Mouse (Mus musculus) thymus, adult 18-20 months (tissue): Measurements from ENCODE around the gene Inpp4b.

Experiments
- DNase-seq, 2 experiments: peaks; one replicate each; pipeline ENCODE4 v3.0.0; 2022; ENCODE audit warnings: mixed read lengths in 2 of 2

The Inpp4b gene

GRCm38 (mm10) chr8:81478674-81479073, 136.3 kb downstream of the Inpp4b start:
- DNase-seq: no peak

GRCm38 (mm10) chr8:81483834-81484233, 141.5 kb downstream of the Inpp4b start:
- no peak for DNase-seq

GRCm38 (mm10) chr8:81485626-81486025, 143.3 kb downstream of the Inpp4b start:
- DNase-seq: no peak

DNA sequence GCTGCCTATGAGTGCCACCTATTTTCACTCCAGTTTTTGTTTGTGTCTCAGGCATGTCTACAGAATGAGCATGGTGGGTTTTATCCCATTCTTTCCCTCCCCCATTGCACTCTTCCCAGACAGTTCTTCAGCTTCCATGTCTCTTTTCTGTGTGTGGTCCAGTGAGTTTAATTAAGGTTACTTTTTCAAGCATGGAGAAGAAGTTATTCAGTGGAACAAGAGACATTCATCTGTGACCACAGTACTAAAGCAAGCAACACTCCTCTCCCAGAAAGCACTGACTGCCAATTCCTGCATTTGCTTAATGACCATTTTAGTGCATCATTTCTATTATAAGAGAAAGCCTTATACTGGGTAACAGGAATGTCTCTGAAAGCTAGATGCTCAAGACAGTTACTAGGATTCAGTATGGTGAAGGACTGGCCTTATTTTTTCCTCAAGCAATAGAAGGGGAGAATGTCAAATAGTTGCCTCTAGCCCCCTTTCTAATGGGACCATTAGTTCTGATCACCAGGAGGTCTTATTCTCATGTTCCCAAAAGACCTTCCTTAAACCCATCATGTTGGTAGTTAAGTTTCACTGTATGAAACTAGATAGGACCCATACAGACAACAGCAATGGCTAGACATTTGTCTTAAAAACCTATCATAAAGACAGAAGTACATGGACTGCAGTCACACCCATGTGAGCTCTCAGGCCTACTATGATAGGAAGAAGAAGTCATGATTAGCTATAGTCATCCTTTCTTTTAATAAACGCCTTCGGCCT, 147.7 kb downstream of the Inpp4b start:
- DNase-seq: no peak

- DNase-seq: no peak
Observed at GRCm38 (mm10) chr8:81491097-81491705, 148.8 kb downstream of the Inpp4b start.

- no peak for DNase-seq
Observed at GRCm38 (mm10) chr8:81491706-81492204, 149.4 kb downstream of the Inpp4b start.

GRCm38 (mm10) chr8:81494823-81495222, 152.5 kb downstream of the Inpp4b start:
- DNase-seq: no peak

DNA sequence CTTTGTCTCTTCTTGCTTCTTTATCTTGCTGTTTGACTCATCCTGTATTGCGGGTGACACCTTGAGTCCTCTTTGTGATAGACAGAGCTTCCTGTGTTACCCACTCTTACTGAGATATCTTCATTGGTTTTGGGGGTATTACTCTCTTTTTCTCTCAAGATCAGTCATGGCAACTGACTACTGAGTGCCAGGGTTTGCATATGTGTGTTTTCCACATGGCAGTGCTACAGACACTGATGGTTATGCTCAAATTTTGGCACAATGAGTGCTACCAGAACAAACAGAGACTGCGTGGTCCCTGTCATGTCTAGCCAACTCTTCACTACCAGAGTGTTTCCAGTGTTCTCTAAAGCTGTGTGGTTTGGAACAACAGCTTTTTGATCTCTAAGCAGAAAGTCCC, 155.3 kb downstream of the Inpp4b start:
- no peak for DNase-seq

DNA sequence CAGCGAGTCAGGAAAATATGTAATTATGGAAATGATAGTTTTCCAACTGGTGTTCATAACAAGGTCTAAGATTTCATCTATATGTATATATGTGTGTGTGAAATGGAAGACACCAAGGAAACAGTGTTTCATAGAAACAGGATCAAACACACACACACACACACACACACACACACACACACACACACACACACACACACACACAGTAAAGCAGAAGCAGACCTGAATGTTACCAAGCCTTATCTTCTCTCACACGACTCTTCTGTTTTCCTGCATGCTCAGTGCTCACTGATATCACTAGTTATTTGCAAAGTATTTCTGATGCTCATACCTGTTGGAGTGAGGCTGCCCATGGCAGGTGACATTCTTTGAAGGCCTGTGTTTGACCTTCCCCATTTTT, 159.9 kb downstream of the Inpp4b start:
- no peak for DNase-seq

DNA sequence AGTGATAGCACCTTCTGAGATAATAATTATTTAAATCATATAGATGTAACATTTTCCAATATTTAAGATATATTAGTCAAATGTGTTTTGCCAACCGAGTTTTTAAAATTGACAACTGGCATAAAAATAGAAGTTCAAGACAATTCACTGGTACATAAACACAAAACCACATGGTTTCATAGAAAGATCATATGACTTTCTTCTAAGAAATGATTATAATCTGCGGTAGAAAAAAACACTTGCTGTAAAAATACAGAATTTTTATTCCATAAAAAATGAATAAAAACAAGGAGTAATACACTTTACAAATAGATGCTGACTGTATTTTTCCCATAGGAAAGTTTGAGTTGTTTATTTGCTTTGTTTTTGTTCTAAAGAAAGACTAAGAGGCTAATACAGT, 160.6 kb downstream of the Inpp4b start:
- no peak for DNase-seq

- DNase-seq: no peak
Observed at GRCm38 (mm10) chr8:81512826-81513225, 170.5 kb downstream of the Inpp4b start.

DNA sequence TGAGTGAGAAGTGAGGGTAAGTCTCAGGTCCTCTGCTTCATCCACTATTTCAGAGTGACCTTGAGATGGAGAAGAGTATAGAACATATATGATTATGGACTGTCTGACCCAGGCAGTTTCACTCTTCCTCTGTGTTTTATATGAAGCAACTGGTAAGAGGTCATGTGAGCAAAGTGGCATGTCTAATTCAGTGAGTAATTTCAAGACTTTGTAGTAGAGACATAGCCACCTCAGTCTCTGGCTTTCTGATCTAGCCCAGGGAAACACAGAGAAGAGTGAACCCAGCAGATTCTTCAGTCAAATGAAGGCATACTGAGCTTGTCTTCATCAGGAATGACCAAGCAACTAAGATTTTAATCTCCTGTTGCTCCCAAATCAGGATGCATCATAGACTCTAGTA, 172.1 kb downstream of the Inpp4b start:
- no peak for DNase-seq

GRCm38 (mm10) chr8:81522085-81522484, 179.7 kb downstream of the Inpp4b start:
- no peak for DNase-seq

DNA sequence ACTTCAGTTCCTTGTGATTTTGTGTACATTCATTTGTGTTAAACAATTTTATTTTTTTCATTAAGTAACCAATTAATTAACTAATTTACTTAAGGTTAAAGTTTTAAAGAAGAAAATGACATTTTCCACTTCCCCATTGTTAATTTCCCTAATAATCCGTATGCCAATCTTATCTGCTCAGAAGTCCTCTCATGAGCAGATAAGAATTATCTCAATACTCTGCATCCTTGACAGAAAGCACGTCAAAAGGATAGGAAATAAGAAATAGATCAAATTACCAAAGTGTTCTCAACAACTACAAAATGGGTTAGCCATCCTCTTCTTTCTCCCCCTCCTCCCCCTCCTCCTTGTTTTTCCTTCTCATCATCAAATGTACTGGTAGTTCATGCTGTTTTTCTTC, 182.2 kb downstream of the Inpp4b start:
- no peak for DNase-seq

GRCm38 (mm10) chr8:81527661-81528060, 185.3 kb downstream of the Inpp4b start:
- no peak for DNase-seq

DNA sequence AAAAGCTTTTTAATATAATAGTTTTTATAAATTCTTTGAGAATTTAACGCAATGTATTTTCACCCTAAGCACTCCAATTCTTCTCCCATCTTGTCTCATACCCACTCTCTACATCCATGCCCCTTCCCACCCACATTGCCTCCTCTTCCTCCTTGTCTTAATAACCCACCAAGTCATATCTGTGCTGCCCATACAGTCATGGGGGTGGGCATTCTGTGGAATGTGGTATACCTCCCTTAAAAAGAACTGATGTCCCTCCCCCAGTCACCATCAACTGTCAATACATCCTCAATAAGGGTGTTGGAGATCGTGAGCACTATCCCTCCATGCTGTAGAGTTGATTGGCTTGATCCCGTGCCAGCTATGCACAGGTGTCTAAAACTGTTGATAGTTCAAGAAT, 196.0 kb downstream of the Inpp4b start:
- no peak for DNase-seq

DNA sequence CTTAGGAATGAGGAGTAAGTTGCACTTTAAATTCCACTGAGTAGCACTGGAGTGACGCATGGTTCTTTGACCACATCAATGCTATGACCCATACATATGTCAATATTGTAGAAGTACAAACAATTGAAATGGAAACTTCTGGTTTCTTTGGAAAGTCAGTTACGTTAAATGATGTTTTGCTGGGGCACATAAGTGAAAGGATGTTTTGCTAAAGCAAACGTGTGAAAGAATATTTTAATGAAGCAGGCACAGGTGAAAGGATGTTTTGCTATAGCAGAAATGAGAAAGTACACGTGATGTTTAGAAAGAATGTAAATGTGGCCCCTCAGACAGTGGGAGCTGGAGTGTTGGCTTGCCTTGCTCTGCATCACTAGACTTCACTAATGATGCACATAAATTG, 216.2 kb downstream of the Inpp4b start:
- no peak for DNase-seq

- no peak for DNase-seq
Observed at GRCm38 (mm10) chr8:81562405-81562804, 220.0 kb downstream of the Inpp4b start.

GRCm38 (mm10) chr8:81565484-81565883, 223.1 kb downstream of the Inpp4b start:
- no peak for DNase-seq

GRCm38 (mm10) chr8:81572319-81573104, 230.2 kb downstream of the Inpp4b start:
- DNase-seq: no peak

DNA sequence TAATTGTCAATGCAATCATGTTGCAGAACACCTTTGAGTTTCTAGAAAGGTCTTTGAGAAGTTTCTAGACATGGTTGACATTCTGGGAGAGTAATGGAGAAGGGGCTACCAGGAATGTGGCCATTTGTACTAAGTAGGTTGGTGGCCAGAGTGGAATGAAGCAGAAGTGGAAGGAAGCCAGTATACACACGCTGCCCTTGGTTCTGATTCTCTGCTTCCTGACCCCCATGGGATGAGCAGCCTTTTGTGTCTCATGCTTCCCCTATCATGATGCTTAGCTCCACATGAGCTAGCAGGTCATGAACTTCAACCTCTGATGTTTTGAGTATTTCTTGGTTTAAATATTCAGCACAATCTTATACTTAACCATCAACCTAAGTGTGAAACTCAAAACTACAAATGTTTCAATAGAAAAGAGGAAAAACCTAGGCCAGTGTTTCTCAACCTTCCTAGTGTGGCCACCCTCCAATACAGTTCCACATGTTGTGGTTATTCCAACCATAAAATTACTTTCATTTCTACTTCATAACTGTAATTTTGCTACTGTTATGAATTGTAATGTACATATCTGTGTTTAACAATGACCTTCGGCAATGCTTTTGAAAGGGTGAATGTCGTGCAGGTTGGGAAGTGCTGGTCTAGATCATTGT, 233.0 kb downstream of the Inpp4b start:
- DNase-seq: no peak

- DNase-seq: no peak
Observed at GRCm38 (mm10) chr8:81578951-81579350, 236.6 kb downstream of the Inpp4b start.

- no peak for DNase-seq
Observed at GRCm38 (mm10) chr8:81581817-81582437, 239.6 kb downstream of the Inpp4b start.
